Mouse (Mus musculus): ENCODE data around the gene Sft2d2.
A peak's percentile ranks its signal among the peaks of the same experiment; 100 is the strongest.

Sft2d2 gene

DNA sequence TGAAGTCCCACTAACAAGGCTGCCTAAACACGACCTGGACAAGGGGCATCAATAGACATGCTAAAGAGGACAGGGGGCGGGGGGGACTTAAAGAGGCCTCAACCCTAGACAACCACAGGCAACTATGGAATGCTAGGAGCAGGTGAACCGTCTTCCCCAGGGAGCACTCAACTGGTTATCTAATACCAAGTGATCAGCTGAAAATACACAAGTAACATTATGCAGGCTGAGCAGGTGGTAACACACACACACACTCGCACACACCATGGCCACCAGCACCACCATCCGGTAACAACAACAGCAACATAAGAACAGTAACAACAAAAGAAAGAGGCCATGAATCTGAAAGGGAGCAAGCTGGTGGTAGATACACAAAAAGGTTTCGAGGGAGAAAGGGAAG lies 4.2 kb downstream of the Sft2d2 start:
- DNase-seq, result no peak

DNA sequence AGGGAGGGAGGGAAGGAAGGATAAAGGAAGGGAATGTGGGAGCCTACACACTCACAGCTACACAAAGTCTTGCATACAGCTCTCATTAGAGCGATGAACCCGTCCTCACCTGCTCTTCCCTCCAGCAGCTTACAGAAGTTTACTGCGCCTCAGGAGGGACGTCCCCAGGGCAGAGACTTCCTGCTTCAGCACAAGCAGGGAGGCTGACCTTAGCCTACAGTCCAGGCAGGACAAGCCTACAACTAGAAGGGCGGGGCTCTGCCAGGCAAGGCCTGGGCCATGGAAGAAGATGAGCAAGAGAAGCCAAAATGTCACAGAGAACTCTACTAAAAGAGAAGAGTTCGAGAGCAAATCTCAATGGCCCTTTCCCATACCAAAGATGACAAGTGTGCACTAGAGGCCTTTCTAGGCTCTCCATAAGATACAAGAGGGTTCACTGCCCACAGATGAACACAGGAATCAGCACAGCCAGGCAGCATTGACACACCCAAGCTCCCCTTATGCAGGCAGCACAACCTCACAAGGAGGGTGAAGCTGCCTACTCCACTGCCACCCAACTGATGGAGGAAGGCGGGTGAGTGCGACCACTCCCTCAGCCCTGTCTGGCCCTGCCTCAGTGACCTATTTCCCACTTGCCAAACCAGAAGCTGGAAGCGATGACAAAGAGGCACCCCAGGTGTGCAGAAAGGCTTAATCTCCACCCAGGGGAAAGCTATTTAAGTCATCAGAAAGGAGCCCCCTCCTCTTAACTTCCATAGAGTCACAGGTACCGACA lies 5.2 kb downstream of the Sft2d2 start:
- no peak for DNase-seq

DNA sequence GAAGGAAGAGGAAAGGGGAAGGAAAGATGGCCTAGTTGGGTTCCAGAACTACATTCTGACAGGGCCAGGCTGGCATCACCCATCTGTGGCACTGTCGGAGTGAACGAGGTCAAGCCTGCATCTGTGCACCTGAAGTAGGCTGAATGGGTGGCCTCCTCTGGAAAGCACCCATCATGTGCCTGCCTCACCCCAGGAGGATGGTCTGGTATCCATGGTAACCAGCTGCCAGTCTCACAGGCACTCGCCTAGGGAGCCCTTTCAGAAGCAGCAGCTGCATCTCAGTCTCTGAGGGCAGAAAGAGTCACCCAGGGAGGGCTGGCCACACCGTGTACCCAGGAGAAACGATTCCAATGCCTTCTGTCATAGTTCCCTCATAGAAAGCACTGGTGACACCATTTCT lies 6.9 kb downstream of the Sft2d2 start:
- no peak for DNase-seq

DNA sequence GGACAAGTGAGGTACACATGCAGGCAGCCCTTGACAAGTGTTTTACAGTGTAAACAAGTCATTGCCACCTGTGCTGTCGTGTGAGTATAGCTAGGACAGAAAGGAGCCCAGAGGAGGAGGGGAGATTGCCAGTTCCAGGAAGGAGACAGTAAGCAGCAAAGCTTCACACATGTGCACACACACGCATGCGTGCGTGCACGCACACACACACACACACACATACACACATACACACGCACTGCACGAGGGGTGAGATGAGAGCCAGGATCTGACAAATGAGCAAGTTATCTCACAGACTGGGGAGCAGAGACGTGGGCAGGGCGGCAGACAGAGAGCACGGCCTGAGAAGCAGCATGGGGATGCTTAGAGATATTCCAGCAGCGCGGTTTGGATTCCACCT lies 7.7 kb downstream of the Sft2d2 start:
- DNase-seq, result no peak

DNA sequence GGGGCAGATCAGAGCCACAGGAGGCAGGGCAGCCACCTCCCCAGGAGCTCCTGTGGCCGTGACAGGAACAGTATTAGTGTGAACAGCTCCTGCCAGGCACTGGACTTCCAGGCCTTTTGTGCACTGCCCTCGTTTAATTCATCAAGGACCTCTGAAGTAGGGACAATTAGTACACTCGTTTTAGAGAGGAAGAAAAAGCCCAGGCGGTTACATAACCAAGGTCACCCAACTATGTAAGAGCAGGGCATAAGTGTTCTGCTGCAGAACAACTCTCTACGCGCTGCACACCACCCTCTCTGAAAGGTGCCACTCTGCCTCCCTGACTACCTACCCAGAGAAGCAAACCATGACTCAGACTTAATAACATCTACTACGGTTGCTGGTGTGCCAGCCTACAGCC lies 9.1 kb downstream of the Sft2d2 start:
- peak; percentile 49 for DNase-seq

DNA sequence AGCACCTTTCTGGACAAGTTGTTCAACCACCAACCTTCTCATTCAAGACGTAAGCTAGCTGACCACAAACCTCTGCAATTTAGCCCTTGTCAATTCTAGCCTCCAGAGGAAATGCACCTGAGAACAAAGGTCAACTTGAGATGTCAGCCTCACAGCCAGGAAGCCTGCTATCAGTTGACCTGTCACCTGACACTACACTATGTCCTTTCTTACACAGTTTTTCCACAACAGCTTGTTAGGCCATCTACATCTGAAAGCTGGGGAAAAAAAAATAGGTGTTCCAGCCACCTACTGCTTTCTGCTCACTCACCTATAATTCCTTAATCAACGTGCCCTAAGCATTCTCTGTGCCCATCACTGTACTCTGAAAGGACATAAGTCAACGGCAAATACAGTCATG lies 10.1 kb downstream of the Sft2d2 start:
- DNase-seq, result no peak

DNA sequence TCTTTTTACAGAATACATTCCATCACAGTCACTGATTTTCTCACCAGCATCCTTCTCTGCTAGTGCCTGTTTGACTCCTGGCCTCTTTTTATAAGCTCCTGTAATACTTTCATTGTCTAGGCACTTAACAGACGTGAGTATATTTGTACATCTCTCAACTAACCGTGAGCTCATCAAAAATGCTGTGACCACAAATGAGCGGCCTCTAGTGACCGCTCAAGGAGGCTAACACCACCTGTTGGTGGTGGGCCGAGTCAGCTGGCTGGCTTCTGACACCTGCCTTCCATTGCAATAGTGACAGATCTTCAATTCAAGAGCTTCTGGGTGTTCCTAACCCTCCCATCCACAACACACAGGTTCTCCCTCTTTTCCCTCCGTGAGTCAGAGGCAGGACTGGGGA lies 10.8 kb downstream of the Sft2d2 start:
- peak; percentile 44 for DNase-seq

DNA sequence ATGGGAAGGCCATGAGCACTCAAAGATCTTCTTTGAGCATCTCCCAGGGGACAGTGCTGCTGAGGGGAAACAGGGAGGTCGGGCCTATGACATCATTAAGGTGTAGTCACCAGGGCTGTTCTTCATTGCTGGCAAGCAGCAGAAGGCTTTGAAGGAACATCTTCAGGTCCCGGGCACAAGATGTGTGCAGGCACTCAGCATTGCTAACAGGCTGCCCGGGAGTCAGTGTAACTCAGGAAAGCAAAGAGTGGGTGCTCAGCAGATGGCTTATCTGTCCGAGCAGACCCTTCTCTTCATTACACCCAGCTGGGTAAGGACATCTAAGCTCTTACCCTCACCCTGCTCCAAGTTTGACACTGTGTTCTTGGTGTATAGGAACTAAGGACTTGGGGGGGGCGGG lies 14.9 kb downstream of the Sft2d2 start:
- DNase-seq, result no peak

DNA sequence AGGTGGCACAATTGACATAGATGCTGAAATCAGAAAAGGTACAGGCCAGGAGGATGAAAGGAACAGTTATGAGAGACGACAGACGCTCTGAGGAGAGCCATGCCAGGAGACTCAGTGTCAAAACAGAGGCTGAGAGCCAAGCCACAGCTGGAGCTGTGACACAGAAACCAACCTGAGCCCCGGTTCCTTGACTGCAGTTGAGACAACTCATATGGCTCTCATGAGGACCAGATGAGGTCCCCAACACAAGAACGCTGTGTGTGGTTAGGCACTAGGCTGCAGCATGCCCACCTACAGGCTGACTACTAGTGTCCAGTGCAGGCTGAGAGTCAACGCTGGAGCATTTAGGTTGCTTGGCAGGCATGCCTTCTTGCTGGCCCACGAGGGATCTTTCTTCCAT lies 16.2 kb downstream of the Sft2d2 start:
- DNase-seq, result no peak

DNA sequence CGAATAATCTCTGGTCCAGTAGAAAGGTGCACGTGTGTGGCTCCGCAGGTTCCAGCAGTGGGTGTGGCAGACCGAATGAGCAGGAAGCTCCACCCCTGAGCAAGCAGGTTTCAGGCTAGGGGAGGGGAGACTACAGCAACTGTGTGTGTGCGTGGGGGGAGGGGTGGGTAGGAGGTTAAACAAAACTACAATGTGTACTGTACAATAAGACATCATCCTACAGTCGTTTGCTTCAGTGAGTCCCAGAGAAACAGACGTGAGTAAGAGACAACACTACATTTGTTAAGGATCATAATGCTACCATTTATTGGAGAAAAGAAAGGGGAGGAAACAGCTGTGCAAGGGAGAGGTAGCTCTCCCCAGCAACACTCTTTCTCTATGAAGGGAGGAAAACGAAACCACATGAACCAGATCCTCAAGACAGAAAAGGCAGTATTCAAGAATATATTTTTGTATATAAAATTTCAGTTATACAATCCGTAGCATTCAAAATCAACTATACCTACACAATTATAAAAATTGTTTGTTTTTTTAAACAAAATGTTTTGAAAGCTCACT lies 20.1 kb downstream of the Sft2d2 start:
- DNase-seq, result no peak

DNA sequence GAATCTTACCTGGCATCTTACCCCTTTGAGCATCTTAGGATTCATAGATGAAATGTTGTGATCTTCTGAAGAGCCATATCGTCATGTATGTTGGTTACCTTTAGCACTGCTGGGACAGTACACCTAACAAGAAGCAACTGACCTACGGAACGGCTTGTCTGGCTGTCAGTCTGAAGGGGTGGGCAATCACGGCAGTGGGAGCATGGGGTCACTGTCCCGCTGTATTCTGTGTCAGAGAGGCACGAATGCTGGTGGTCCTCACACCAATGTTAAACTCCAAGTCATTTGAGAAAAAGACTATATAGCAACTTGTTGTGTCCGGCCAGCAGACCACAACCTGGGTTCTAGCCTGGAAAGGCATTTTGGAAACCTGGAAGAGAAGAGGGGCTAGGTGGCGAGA lies 23.0 kb downstream of the Sft2d2 start:
- DNase-seq, result no peak

DNA sequence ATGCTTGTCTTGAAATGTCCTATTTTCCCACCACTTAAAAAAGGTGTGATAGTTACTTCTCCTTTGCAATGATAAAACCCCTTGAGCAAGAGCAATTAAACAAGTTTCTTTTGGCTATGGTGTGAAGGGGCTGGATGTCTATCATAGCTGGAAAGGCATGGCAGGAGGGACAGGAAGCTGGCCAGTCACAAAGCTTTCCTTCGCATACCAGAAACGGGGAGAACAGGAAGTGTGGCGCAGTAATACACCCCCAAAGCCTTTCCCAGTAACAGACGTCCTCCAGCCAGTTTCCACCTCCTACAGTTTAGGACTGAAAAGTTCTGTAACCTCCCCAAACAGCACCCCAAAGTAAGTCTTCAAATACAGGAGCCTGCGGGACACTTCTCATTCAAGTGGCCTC lies 24.1 kb downstream of the Sft2d2 start:
- no peak for DNase-seq

DNA sequence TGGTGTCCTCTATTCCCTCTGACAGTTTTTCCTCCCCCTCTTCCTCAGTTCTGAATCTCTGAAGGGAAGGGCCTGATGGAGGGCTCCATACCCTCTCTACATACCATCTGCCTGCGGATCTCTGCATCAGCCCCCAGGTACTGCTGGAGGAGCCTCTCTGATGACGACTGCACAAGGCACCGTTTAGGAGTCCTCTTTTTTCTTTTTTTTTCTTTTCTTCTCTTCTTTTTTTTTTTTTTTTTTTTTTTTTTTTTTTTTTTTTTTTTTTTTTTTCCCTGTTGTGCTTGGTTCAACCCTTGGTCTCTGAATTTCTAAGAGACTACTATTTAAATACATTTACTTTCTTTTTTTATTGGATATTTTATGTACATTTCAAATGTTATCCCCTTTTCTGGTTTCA lies 24.8 kb downstream of the Sft2d2 start:
- no peak for DNase-seq

DNA sequence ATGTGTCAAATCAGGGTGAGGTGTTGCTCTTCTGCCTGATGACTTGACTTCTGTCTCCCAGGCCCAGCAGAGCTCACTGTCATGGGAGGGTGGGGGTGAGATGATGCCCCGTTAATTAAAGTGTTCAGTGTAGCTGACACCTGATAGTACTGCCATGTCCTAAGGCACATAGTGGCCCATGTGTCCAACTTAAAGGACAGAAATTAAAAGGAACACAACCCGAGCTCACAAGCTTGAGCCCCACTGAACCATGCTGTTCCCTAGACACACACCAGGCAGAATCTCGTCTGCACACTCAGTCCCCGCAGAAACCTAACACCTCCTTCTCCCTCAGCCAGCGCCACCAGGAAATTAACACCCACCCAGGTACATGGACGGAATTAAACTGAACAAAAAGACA lies 29.3 kb downstream of the Sft2d2 start:
- DNase-seq, result no peak

DNA sequence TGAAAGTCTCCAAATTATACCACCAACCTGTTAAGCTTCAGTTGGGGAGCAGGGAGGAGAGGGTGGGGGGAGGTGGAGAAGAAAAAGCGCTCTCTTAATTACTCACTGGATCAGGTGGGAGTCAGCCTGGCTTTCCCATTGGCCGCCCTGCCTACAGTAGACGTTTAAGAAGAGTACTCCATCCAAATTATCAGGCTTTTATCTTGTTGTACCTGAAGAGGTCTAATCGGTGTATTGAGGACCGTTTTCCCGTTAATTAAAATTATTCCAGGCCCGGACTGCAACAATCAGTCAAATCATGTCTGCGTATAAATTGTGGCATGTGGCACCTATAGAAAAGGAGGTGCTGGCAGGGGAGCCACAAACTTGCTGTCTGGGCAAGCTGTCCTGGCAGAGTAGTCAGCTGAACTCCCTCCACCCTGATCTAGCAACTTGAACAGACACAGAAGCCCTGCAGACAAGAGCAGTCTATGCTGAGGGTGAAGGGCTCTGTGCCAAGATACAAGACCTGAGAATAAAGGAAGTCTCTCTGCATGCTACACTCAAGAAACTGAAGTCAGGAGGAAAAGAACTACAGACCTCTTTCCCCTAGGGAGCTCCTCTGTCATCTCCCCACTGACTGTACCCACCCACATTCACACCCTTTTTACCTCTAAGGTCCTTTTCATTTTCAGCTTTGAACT lies 33.4 kb downstream of the Sft2d2 start, which contains the start of gene Tbx19:
Gene Tbx19, minus strand, starts transcription at position 51 of the 683 bp plus-strand sequence.
- no peak for DNase-seq

DNA sequence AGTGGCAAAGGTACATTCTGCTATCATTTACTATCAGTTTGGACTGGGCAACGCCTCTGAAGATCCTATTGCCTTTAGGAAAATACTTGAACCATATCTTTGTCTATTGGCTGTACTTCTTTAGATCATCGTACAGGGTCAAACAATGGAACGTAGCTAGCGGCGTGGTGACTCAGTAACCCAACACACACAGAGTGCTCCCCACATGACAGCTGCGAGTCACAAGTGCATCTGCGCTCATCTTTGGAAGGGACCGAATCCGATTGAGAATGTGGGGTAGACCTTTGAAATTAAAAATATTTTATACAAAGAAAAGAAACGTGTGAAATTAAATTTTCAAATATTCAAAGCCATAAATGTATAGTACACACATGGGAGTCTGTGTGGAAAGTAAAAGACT lies 35.4 kb downstream of the Sft2d2 start:
- no peak for DNase-seq

DNA sequence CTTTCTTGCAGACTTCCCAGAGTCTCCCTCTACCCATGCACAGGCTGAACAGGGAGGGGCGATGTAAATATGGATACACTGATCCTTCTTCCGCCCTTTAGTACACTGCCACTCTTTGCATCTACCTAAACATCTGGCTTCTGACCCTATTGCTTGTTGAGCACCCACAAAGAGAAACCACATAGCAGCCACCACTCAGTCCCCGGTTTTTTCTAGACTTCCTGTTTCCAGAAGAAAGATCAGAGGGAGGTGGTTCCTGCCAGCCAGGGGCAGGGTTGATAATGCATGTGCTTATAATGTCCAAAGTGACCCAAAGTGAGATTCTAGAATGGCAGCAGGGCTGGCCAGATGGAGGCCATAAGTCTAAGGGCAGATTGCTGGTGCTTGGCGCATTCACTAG lies 40.1 kb downstream of the Sft2d2 start:
- DNase-seq, result no peak

DNA sequence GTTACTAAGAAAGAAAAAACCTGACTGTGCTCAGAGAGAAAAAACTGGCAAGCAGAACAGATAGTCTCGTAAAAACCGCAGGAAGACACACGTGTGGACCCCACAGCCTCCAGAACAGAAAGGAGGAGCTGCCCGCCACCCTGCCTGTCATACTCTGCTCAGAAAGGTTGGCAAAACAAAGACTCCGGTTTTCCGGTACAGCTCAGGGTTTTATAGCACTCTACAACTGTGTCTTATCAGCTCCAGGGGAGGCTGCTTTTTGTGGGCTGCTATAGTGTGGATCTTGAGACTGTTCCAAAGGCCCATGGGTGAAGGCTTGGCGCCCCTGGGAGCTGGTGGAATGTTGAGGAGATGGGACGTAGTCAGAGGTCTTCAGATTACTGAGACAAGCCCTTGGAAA lies 43.0 kb downstream of the Sft2d2 start:
- no peak for DNase-seq

DNA sequence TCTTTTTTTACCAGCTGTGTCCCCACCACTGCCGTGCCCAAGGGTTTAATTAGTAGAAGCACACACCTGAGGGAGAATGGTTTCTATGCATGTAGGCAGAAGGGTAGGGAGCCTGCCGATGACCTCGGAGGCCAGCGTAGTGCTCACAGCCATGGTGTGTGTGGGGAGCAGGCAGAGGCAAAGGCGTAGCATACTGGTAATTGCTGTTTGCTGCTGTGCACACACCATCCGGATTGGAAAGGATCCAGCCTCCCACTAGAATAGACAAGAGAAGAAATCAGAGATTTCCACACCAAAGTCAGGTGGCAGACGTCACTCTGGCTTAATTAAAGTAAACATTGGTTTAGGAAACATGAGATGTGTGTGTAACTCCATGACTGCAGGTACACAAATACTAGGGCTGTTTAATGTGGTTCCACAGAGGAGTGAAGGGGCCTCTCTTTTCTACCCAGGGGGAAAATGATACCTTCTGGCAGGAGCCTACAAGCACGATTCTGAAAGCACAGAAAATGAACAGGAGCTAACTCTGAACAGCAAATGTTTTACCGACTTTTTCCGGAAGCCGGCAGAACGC lies 51.8 kb downstream of the Sft2d2 start:
- DNase-seq, result no peak

DNA sequence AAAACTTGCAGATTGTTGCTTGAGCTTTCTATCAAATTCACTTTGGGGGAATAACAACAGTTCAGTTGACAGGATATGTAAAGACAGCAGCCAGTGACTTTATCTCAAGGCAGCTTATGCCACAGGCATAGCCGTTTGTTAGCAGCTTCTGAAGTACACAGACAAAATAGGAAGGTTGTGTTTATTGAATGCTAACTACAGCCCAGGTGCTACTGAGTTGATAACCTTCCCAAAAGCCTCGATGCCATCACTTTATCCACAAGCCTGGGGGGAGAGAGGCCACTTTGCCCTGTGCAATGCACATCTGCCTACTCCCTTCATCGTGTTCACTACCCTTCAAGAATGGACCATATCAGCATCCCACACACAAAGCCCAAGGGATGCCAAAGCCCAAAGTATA lies 54.0 kb downstream of the Sft2d2 start:
- DNase-seq, result no peak

DNA sequence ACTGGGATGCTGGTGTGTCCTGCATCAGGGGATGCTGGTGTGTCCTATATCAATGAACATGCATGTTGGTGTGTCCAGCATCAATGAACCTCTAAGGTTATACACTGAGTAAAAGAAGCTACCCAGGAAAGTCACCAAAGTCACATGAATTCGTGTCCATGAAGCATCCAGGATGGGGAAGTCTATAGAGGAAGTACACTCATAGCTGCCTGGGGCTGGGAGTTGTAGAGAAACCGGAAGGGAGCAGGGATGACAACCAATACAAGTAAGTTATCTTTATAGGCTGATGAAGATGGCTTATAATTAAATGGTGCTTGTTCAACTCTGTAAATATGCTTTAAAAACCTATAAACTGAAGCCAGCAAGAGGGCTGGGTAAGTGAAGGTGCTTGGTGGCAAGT lies 60.4 kb downstream of the Sft2d2 start:
- no peak for DNase-seq

DNA sequence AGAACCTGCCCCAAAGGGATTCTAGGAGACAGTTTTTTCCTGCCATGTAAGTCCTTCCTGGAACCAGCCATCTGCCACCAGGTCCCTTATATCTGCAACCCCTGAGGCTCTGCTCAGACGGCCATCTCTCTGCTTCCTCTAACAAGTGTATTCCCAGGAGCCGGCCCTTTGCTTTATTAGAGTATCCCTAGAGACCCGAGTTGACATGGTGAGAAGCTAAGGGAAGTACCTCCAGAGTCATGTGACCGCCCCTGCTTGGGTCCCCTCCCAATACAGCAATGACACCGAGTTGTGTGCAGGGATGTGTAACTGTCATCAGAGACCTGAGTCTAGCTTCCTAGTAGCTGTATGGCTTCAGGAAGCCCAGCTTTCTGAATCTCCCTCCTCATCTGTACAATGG lies 61.0 kb downstream of the Sft2d2 start:
- no peak for DNase-seq

DNA sequence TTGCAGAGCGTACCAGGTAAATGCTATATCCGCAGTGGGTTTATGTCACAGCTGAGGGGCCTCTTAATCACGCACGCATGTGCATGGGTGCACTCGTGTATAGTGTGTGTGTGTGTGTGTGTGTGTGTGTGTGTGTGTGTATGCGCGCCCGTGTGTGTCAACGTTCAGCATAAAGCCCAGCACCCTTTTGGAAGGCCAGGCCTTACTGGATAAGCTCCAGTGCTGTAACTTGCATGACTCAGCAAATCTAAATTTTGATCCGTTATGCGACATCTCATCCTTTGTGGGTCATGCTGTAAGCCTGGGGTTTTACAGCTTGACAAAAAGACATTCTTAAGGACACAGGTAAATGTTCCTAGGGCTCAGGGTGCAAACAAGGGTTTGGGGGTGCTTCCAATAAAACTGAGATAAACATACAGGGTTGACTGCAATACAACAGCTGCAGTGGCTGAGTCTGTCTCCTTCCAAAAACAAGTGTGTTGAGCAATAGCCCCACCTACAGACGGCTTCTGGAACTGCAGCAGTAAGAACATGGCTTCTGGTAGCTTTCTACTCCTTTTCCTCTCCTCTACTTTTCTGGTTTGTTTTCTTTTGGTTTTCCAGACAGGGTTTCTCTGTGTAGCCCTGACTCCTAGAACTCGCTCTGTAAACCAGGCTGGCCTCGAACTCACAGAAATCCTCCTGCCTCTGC lies 61.9 kb downstream of the Sft2d2 start:
- DNase-seq, result peak; percentile 74

DNA sequence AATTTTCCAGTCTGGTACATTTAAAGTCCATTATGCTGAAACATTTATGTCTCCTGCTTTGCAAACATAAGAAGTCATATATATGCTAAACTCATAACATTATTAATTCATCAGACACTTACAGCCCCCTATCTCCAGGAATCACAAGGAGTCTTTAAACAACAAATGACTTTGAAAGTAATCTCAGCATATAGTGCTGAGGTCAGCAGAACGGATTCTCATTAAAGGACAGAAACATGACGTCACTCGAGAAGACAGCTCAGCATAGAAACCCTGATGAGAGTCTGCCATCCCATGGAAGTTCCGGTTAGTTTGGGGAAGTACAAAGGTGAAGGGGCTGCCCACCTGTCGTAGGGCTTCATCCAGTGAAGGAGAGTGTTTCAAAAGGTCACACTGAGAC lies 64.7 kb downstream of the Sft2d2 start:
- DNase-seq, result no peak
